Mouse (Mus musculus): Measurements from ENCODE around the gene Zfp704. TPM values are rescaled to one million over a fixed set of nuclear protein-coding genes. Genes with fewer than 3 reads are reported as not detected.
A peak's percentile ranks its signal among the peaks of the same experiment; 100 is the strongest.

Zfp704 gene
- total RNA-seq, 2 experiments from 2014 or later = 32.2 to 34.7 TPM

DNA sequence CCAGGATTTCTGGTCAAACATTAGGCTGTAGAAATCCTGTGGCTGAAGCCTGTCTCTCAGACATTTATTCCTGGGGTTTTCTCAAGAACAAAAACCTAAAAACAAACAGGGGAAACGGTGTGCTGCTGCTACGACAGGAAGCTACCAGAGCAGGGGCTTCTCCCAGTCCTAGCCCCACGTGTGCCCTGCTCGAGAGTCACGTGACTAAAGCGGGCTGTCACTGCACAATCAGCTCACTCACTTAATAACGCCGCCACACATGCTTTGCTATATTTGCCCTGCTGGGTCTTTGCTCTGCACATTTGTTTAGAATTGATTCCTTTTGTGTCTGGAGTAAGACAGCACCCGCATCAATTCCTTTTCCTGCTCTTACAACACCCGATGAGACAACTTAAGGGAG is 202.1 kb downstream of the Zfp704 start:
- no peak for DNase-seq

DNA sequence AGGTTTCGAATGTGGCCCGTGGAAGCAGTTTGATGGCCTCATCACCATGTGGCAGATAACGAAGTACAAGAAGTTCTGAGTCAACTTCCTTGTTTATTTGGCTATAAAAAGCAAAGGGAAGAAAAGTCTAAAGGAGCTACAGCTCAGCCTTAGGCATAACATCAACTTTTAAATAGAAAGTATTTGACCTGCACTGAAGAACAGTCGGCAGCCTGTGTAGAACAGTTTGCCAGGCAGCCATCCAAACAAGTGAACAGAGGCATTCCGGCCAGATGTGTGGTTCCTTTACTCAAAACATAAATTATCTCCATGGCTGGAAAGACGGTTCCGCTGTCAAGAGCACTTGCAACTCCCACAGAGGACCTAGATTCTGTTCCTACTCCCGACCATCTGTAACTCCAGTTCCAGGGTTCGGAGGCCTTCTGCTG is 202.8 kb downstream of the Zfp704 start:
- DNase-seq = peak; percentile 15 to 33

DNA sequence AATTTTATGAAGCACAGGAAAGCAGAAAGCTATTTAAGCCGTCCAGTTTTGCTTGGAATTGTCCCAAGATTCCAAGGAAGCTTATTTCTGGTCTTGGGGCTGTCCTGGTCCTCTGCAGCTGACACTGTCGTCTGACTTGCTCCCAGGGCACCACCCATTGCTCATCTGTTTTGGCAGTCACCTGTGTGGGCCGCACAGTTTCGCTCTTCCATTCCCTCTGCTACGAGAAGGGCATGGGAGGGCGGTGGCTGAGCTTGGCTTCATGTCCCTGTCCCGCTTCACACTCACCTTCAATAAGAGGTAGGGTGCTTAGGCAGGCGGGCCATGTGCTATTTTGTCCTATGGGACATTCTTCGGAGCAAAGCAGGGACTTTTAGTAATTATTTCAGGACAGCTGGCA is 204.5 kb downstream of the Zfp704 start:
- no peak for DNase-seq

DNA sequence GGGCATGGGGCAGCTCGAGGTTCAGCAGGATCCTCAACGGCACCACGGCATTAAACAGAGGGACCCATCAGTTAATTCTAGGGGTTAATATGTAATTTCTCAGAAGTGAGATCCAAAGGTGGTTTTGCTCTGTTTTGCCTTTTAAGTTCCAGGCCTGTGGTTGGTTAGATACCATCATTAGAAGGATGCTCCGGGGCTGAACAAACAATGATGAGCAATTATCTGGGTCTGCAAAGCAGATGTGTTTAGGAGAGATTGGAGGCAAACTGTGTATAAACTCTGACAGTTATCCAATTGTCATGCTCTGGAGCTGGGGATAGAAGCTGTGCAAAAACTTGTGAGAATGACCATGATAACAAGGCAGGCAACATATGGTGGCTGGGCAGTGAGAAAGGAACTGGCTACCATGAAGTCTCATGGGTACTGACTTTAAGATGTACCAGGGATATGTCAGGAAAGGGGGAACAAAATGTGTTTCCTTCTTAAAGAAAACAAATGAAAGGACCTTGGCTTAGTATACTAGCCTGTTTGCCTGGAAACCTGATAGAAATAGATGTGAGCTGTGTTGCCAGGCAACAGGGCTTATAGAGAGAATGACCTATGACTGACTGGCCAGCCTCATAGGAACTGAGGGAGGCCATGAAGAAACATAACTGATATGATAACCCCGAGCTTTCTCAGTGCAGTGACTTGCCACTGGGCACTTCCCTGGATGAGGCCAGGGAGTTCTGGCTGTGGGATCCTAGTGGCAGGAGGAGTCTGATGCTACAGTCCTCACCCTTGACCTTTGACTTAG is 206.4 kb downstream of the Zfp704 start:
- DNase-seq = no peak

DNA sequence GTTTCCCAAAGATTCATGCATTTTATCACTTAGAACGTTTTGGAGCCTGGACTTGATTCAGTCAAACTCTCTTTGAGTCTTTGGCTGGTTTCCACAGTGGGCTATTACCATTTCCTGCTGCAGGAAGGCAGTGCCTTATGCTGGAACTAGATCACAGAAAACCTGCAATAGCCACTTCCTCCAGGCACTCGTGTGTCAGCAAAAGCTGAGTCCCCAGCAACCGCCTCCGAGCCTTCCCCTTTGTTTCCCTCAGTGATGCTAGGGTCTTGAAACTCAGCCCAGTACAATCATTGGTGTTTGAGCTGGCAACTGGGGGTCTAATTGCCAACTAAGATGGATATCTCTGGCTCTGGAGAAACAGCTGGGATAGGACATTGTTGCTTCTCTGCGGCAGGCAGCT is 207.0 kb downstream of the Zfp704 start:
- no peak for DNase-seq

DNA sequence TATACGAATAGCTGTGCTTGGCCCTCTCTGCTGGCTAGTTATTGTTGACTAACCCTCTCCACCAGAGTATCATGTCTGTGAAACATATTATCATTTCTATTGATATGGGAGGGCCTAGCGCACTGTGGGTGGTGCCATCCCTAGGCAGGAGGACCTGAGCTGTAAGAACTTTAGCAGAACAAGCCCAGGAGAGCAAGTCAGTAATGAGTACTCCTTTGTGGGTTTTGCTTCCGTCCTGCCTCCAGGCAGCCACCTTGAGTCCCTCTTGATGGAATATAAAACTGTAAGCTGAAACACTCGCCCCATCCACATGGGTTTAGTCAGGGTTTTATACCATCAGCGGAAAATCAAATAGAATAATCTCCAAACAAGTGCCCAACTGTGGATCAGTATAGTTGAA is 207.5 kb downstream of the Zfp704 start:
- no peak for DNase-seq

DNA sequence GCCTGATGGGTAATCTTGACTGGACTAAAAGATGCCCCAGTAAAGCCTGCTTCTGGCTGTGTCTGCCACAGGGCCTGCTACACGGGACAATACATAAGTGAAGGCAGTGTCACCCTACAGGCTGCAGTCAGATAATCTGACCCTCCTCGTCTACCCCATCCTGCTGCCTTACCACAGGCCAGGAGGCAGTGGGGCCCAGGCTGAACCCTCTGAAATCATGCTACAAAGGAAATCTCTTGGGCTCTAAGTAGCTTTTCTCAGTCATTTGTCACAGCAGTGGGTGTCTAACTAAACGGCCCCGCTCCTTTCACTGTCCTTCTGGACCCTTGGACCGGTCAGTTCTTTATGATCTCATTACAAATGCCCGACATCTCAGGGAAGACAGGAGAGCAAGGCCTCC is 208.2 kb downstream of the Zfp704 start:
- no peak for DNase-seq

DNA sequence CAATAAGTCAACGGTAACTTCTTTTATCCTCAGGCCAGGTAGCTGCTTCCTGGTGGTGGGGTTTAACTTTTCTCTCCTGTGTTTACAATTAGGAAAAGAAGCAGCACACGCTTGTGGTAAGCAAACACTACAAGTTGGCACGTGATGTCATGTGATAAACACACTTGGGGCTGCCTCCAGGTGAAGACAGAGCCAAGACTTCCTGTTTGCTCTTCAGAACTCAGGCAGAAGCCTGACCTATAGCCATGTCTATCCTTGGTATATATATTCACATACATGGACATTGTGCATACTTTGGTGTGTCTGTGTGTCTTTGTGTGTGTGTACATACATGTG is 209.0 kb downstream of the Zfp704 start:
- no peak for DNase-seq

DNA sequence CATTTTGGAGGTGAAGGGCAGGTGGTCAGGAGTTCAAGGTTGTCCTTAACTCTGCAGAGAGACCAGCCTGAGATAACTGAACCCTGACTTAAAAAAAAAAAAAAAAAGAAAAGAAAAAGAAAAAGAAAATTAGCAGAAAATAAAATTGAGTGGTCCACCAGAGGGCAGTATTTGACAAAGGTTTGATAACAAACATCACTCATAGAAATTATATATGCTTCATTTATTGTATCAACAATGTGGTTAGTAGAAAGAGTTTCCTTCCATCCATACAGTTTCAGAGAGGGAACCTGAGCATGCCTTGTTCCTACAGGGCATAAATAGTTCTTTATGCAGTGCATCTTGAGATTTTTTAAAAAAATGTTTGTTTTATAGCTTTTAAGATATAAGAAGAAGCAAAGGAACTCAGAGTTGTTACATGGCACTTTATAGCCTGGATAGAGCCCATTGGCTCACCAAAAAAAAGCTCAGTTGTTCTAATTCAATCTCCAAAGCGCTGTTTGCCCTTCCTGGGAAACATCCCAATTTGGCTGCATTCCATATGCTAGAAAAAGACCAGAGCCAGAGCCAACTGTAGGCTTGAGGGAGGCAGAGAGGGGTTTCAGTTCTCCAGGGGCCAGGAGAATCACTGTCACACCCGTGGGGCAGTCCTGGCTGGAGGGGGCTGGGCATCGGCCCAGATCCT is 209.5 kb downstream of the Zfp704 start:
- peak; percentile 27 to 46 for DNase-seq

DNA sequence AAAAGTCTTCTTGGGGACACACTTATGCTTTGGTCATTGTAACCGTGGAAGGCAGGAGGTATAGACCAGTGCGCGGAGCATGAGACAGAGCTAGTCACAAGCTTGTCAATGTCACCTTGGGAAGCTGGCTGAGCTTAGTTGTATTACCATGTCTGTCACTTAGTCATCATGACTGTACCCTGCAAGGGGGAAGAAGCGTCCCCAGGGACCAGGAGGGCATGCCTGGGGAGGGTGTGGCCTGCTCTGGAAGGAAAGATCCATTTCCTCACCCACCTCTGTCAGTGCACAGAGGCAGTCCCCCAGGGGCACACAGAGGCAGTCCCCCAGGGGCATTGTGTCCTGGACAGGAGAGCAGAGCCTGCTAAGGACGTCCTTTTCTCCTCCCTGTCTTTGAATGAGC is 211.6 kb downstream of the Zfp704 start:
- no peak for DNase-seq
